Mouse (Mus musculus): Measurements from ENCODE around the gene Mvp.

DNA sequence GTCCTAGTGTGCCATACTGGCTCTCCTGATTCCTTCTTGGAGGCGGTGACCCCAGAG lies 38.7 kb downstream of the Mvp start, which contains the start of gene Cdipt:
- no peak for TF ChIP-seq EP300 (IDR thresholded peaks at IDR 0.05)
- TF ChIP-seq CTCF (IDR thresholded peaks at IDR 0.05), result no peak

Data from lung, postnatal 0 days (tissue).